Mouse (Mus musculus) olfactory bulb, adult 2 months (tissue): ENCODE measurements around the gene Mfap3l.

ENCODE experiments used
- CTCF ChIP-seq: fragments of 200-500 bp; IDR thresholded peaks from 2 replicates; pipeline ENCODE4 v1.5.1; 2012; ENCODE audit warnings: low read depth, mild to moderate bottlenecking, low read length, moderate library complexity; ENCODE audit not compliant: insufficient read depth
- POLR2A ChIP-seq: fragments of 200-500 bp; IDR thresholded peaks from 2 replicates; pipeline ENCODE4 v1.6.1; 2012; ENCODE audit warnings: mild to moderate bottlenecking, low read depth, low read length, moderate library complexity; ENCODE audit not compliant: insufficient read depth

DNA sequence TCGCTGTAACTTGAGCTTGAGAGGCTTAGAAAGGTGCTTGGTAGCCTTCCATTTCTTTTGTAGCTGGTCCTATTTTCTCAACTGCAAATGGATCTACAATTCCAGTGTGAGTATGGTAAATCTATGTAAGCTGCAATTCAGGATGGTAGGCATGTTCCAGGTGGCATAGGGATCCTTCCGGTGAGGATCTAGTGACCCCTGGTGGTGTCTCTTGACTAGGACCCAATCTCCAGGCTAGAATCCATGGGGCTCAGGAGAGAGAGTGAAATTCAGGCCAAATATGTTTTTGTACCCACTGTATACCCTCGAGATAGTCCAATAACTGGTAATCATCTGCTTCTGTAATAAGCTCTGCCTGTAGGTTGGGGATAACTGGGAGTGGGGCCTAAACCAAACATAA, 37.9 kb upstream of the Mfap3l start:
- TF ChIP-seq POLR2A (no peak), CTCF (no peak)
